Mouse (Mus musculus): ENCODE measurements around the gene Unc13b. TPM values are rescaled to one million over a fixed set of nuclear protein-coding genes. Genes with fewer than 3 reads are reported as not detected.

Unc13b gene
- polyA plus RNA-seq, 1 experiment = 65.5 TPM

- TF ChIP-seq CTCF (IDR thresholded peaks at IDR 0.05; ENCODE audit: borderline replicate concordance, extremely low read depth, insufficient read depth, insufficient read length) (no peak), POLR2A (IDR thresholded peaks at IDR 0.05; ENCODE audit: borderline replicate concordance, extremely low read depth, insufficient read depth, insufficient read length, poor library complexity, severe bottlenecking) (no peak)
- peak; percentile 59 for DNase-seq (ENCODE audit: low read depth)
These were observed 19.9 kb upstream of the Unc13b start for GRCm38 (mm10) chr4:43038567-43039495.

- DNase-seq (ENCODE audit: low read depth) = no peak
- TF ChIP-seq CTCF (IDR thresholded peaks at IDR 0.05; ENCODE audit: borderline replicate concordance, extremely low read depth, insufficient read depth, insufficient read length) (no peak), POLR2A (IDR thresholded peaks at IDR 0.05; ENCODE audit: borderline replicate concordance, extremely low read depth, insufficient read depth, insufficient read length, poor library complexity, severe bottlenecking) (no peak)
These were observed 19.1 kb upstream of the Unc13b start for GRCm38 (mm10) chr4:43039609-43040008.

- TF ChIP-seq POLR2A (IDR thresholded peaks at IDR 0.05; ENCODE audit: borderline replicate concordance, extremely low read depth, insufficient read depth, insufficient read length, poor library complexity, severe bottlenecking) = peak; percentile 62
- TF ChIP-seq CTCF (IDR thresholded peaks at IDR 0.05; ENCODE audit: borderline replicate concordance, extremely low read depth, insufficient read depth, insufficient read length) = no peak
- DNase-seq (ENCODE audit: low read depth) = peak; percentile 99
These were observed 18.6 kb upstream of the Unc13b start for GRCm38 (mm10) chr4:43040114-43040572.

- DNase-seq (ENCODE audit: low read depth) = no peak
- no peak for TF ChIP-seq POLR2A (IDR thresholded peaks at IDR 0.05; ENCODE audit: borderline replicate concordance, extremely low read depth, insufficient read depth, insufficient read length, poor library complexity, severe bottlenecking)
- TF ChIP-seq CTCF (IDR thresholded peaks at IDR 0.05; ENCODE audit: borderline replicate concordance, extremely low read depth, insufficient read depth, insufficient read length) = no peak
These were observed 17.7 kb upstream of the Unc13b start for GRCm38 (mm10) chr4:43040881-43041547.

- peak; percentile 98 for DNase-seq (ENCODE audit: low read depth)
- TF ChIP-seq CTCF (IDR thresholded peaks at IDR 0.05; ENCODE audit: borderline replicate concordance, extremely low read depth, insufficient read depth, insufficient read length) (no peak), POLR2A (IDR thresholded peaks at IDR 0.05; ENCODE audit: borderline replicate concordance, extremely low read depth, insufficient read depth, insufficient read length, poor library complexity, severe bottlenecking) (no peak)
These were observed 15.0 kb upstream of the Unc13b start for GRCm38 (mm10) chr4:43043644-43044357.

- TF ChIP-seq CTCF (IDR thresholded peaks at IDR 0.05; ENCODE audit: borderline replicate concordance, extremely low read depth, insufficient read depth, insufficient read length) (no peak), POLR2A (IDR thresholded peaks at IDR 0.05; ENCODE audit: borderline replicate concordance, extremely low read depth, insufficient read depth, insufficient read length, poor library complexity, severe bottlenecking) (no peak)
- DNase-seq (ENCODE audit: low read depth) = peak; percentile 47
These were observed 14.1 kb upstream of the Unc13b start for GRCm38 (mm10) chr4:43044673-43045072.

- no peak for TF ChIP-seq POLR2A (IDR thresholded peaks at IDR 0.05; ENCODE audit: borderline replicate concordance, extremely low read depth, insufficient read depth, insufficient read length, poor library complexity, severe bottlenecking)
- TF ChIP-seq CTCF (IDR thresholded peaks at IDR 0.05; ENCODE audit: borderline replicate concordance, extremely low read depth, insufficient read depth, insufficient read length) = no peak
- no peak for DNase-seq (ENCODE audit: low read depth)
These were observed 13.5 kb upstream of the Unc13b start for GRCm38 (mm10) chr4:43045285-43045658.

GRCm38 (mm10) chr4:43045659-43046302 lies 13.0 kb upstream of the Unc13b start, which contains the start of gene Fam214b:
Gene Fam214b, minus strand, starts transcription at chr4:43046220.
- TF ChIP-seq POLR2A (IDR thresholded peaks at IDR 0.05; ENCODE audit: borderline replicate concordance, extremely low read depth, insufficient read depth, insufficient read length, poor library complexity, severe bottlenecking) = peak; percentile 47; the same call in 1 of the 2 replicates
- TF ChIP-seq CTCF (IDR thresholded peaks at IDR 0.05; ENCODE audit: borderline replicate concordance, extremely low read depth, insufficient read depth, insufficient read length) = no peak

GRCm38 (mm10) chr4:43046607-43047006 lies 12.1 kb upstream of the Unc13b start:
- no peak for DNase-seq (ENCODE audit: low read depth)
- TF ChIP-seq CTCF (IDR thresholded peaks at IDR 0.05; ENCODE audit: borderline replicate concordance, extremely low read depth, insufficient read depth, insufficient read length) = no peak
- no peak for TF ChIP-seq POLR2A (IDR thresholded peaks at IDR 0.05; ENCODE audit: borderline replicate concordance, extremely low read depth, insufficient read depth, insufficient read length, poor library complexity, severe bottlenecking)

More at GRCm38 (mm10) chr4:43045659-43046302, 13.0 kb upstream of the Unc13b start, which contains the start of gene Fam214b:
- DNase-seq (ENCODE audit: low read depth) = peak; percentile 99

- TF ChIP-seq CTCF (IDR thresholded peaks at IDR 0.05; ENCODE audit: borderline replicate concordance, extremely low read depth, insufficient read depth, insufficient read length) = peak; percentile 78; the same call in 1 of the 2 replicates
- no peak for TF ChIP-seq POLR2A (IDR thresholded peaks at IDR 0.05; ENCODE audit: borderline replicate concordance, extremely low read depth, insufficient read depth, insufficient read length, poor library complexity, severe bottlenecking)
- DNase-seq (ENCODE audit: low read depth) = peak; percentile 95
These were observed 11.5 kb upstream of the Unc13b start for GRCm38 (mm10) chr4:43047231-43047630.

Data from brain, embryonic 14.5 days (tissue).